Mouse (Mus musculus): ENCODE data around the gene Slc35f4. TPM values are rescaled to one million over a fixed set of nuclear protein-coding genes. Genes with fewer than 3 reads are reported as not detected.

Slc35f4 gene
- total and polyA plus RNA-seq, 3 experiments = 0.44 TPM; not detected in 2

GRCm38 (mm10) chr14:49436811-49437210 lies 89.0 kb downstream of the Slc35f4 start:
- ATAC-seq (ENCODE audit: extremely low read depth, insufficient number of reproducible peaks, low FRiP score, poor library complexity, severe bottlenecking) = no peak
- H3K36me3 ChIP-seq (replicated peaks) = no peaks in the 10 kb centered on the region
- H3K4me1 ChIP-seq (ENCODE audit: insufficient read depth, low read depth, low read length) = no peaks in the 10 kb centered on the region
- DNase-seq (ENCODE audit: low spot score) = no peak
- no peak for TF ChIP-seq CTCF (IDR thresholded peaks at IDR 0.05; ENCODE audit: low read depth, low read length)
- TF ChIP-seq GATA1 (IDR thresholded peaks at IDR 0.05; ENCODE audit: borderline replicate concordance, low read length) = no peak
- TF ChIP-seq POLR2AphosphoS5 (IDR thresholded peaks at IDR 0.05; ENCODE audit: insufficient replicate concordance, low read depth, low read length) = no peak
- TF ChIP-seq TAL1 (conservative IDR thresholded peaks at IDR 0.05; ENCODE audit: low read depth, low read length) = no peak
- TF ChIP-seq GATA2 (IDR thresholded peaks at IDR 0.05; ENCODE audit: borderline replicate concordance, low read depth, low read length) = no peak
- no peak overlapping the region for H3K4me3 ChIP-seq (ENCODE audit: low read depth, low read length)
- no peaks in the 10 kb centered on the region for H3K27me3 ChIP-seq (ENCODE audit: insufficient read depth, low read length)
- H3K9me3 ChIP-seq (replicated peaks) = no peaks in the 10 kb centered on the region

GRCm38 (mm10) chr14:49431821-49432220 lies 94.0 kb downstream of the Slc35f4 start:
- no peak for TF ChIP-seq POLR2AphosphoS5 (IDR thresholded peaks at IDR 0.05; ENCODE audit: insufficient replicate concordance, low read depth, low read length)
- TF ChIP-seq GATA1 (IDR thresholded peaks at IDR 0.05; ENCODE audit: borderline replicate concordance, low read length) = no peak
- no peak for TF ChIP-seq TAL1 (conservative IDR thresholded peaks at IDR 0.05; ENCODE audit: low read depth, low read length)
- no peak for TF ChIP-seq GATA2 (IDR thresholded peaks at IDR 0.05; ENCODE audit: borderline replicate concordance, low read depth, low read length)
- TF ChIP-seq CTCF (IDR thresholded peaks at IDR 0.05; ENCODE audit: low read depth, low read length) = no peak
- DNase-seq (ENCODE audit: low spot score) (no peak), ATAC-seq (ENCODE audit: extremely low read depth, insufficient number of reproducible peaks, low FRiP score, poor library complexity, severe bottlenecking) (no peak)
- Histone ChIP-seq H3K27me3 (ENCODE audit: insufficient read depth, low read length) (no peaks in the 10 kb centered on the region), H3K36me3 (replicated peaks) (no peaks in the 10 kb centered on the region), H3K4me1 (ENCODE audit: insufficient read depth, low read depth, low read length) (no peaks in the 10 kb centered on the region), H3K9me3 (replicated peaks) (no peaks in the 10 kb centered on the region), H3K4me3 (ENCODE audit: low read depth, low read length) (no peak overlapping the region)

GRCm38 (mm10) chr14:49392482-49392881 lies 133.4 kb downstream of the Slc35f4 start:
- Histone ChIP-seq H3K36me3 (replicated peaks) (no peaks in the 10 kb centered on the region), H3K4me1 (ENCODE audit: insufficient read depth, low read depth, low read length) (no peaks in the 10 kb centered on the region), H3K27me3 (ENCODE audit: insufficient read depth, low read length) (no peaks in the 10 kb centered on the region), H3K4me3 (ENCODE audit: low read depth, low read length) (no peak overlapping the region), H3K9me3 (replicated peaks) (no peaks in the 10 kb centered on the region)
- DNase-seq (ENCODE audit: low spot score) (no peak), ATAC-seq (ENCODE audit: extremely low read depth, insufficient number of reproducible peaks, low FRiP score, poor library complexity, severe bottlenecking) (no peak)
- TF ChIP-seq TAL1 (conservative IDR thresholded peaks at IDR 0.05; ENCODE audit: low read depth, low read length) = no peak
- no peak for TF ChIP-seq GATA2 (IDR thresholded peaks at IDR 0.05; ENCODE audit: borderline replicate concordance, low read depth, low read length)
- no peak for TF ChIP-seq POLR2AphosphoS5 (IDR thresholded peaks at IDR 0.05; ENCODE audit: insufficient replicate concordance, low read depth, low read length)
- TF ChIP-seq GATA1 (IDR thresholded peaks at IDR 0.05; ENCODE audit: borderline replicate concordance, low read length) = no peak
- TF ChIP-seq CTCF (IDR thresholded peaks at IDR 0.05; ENCODE audit: low read depth, low read length) = no peak

GRCm38 (mm10) chr14:49362161-49362560 lies 163.7 kb downstream of the Slc35f4 start:
- no peaks in the 10 kb centered on the region for H3K27me3 ChIP-seq (ENCODE audit: insufficient read depth, low read length)
- no peaks in the 10 kb centered on the region for H3K36me3 ChIP-seq (replicated peaks)
- H3K4me3 ChIP-seq (ENCODE audit: low read depth, low read length) = no peak overlapping the region
- no peak for DNase-seq (ENCODE audit: low spot score)
- H3K9me3 ChIP-seq (replicated peaks) = no peaks in the 10 kb centered on the region
- ATAC-seq (ENCODE audit: extremely low read depth, insufficient number of reproducible peaks, low FRiP score, poor library complexity, severe bottlenecking) = no peak
- no peaks in the 10 kb centered on the region for H3K4me1 ChIP-seq (ENCODE audit: insufficient read depth, low read depth, low read length)
- TF ChIP-seq CTCF (IDR thresholded peaks at IDR 0.05; ENCODE audit: low read depth, low read length) (no peak), TAL1 (conservative IDR thresholded peaks at IDR 0.05; ENCODE audit: low read depth, low read length) (no peak), GATA2 (IDR thresholded peaks at IDR 0.05; ENCODE audit: borderline replicate concordance, low read depth, low read length) (no peak)

- H3K4me1 ChIP-seq (ENCODE audit: insufficient read depth, low read depth, low read length) = no peaks in the 10 kb centered on the region
- ATAC-seq (ENCODE audit: extremely low read depth, insufficient number of reproducible peaks, low FRiP score, poor library complexity, severe bottlenecking) (no peak), DNase-seq (ENCODE audit: low spot score) (no peak)
- no peaks in the 10 kb centered on the region for H3K27me3 ChIP-seq (ENCODE audit: insufficient read depth, low read length)
- TF ChIP-seq POLR2AphosphoS5 (IDR thresholded peaks at IDR 0.05; ENCODE audit: insufficient replicate concordance, low read depth, low read length) (no peak), GATA2 (IDR thresholded peaks at IDR 0.05; ENCODE audit: borderline replicate concordance, low read depth, low read length) (no peak), GATA1 (IDR thresholded peaks at IDR 0.05; ENCODE audit: borderline replicate concordance, low read length) (no peak), TAL1 (conservative IDR thresholded peaks at IDR 0.05; ENCODE audit: low read depth, low read length) (no peak), CTCF (IDR thresholded peaks at IDR 0.05; ENCODE audit: low read depth, low read length) (no peak)
- H3K4me3 ChIP-seq (ENCODE audit: low read depth, low read length) = no peak overlapping the region
- no peaks in the 10 kb centered on the region for H3K36me3 ChIP-seq (replicated peaks)
- no peaks in the 10 kb centered on the region for H3K9me3 ChIP-seq (replicated peaks)
Observed at GRCm38 (mm10) chr14:49355561-49355960, 170.3 kb downstream of the Slc35f4 start.

GRCm38 (mm10) chr14:49348897-49349250 lies 177.0 kb downstream of the Slc35f4 start:
- ATAC-seq (ENCODE audit: extremely low read depth, insufficient number of reproducible peaks, low FRiP score, poor library complexity, severe bottlenecking) (no peak), DNase-seq (ENCODE audit: low spot score) (no peak)
- Histone ChIP-seq H3K4me3 (ENCODE audit: low read depth, low read length) (no peak overlapping the region), H3K27me3 (ENCODE audit: insufficient read depth, low read length) (no peaks in the 10 kb centered on the region), H3K36me3 (replicated peaks) (no peaks in the 10 kb centered on the region), H3K9me3 (replicated peaks) (no peaks in the 10 kb centered on the region), H3K4me1 (ENCODE audit: insufficient read depth, low read depth, low read length) (no peaks in the 10 kb centered on the region)
- TF ChIP-seq POLR2AphosphoS5 (IDR thresholded peaks at IDR 0.05; ENCODE audit: insufficient replicate concordance, low read depth, low read length) (no peak), TAL1 (conservative IDR thresholded peaks at IDR 0.05; ENCODE audit: low read depth, low read length) (no peak), GATA2 (IDR thresholded peaks at IDR 0.05; ENCODE audit: borderline replicate concordance, low read depth, low read length) (no peak), CTCF (IDR thresholded peaks at IDR 0.05; ENCODE audit: low read depth, low read length) (peak; percentile 34; the same call in 1 of the 2 replicates)
